Mouse (Mus musculus): ENCODE measurements at regions not wholly inside any gene's neighbourhood (a gene's known extent, or its start where the extent isn't known, plus 50 kb on each side); places are given as distances from the start of the nearest gene placed in this dataset.

DNA sequence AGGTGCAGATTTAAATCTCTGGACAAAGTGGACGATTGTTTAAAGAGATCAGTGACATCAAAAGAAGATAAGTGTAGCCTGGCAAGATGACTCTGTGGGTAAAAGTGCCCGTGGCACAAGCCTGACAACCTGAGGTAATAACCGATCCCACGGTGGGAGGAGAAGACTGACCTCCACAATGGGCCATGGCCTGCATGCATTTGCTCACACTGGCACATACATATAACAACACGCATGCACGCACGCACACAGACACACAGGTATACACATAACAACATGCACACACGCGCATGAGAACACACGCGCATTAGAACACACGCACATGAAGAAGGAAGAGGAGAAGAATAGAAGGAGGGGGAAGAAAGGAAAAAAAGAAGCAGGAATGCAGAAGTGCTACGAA lies 52.2 kb upstream of the Bdh1 start:
- TF ChIP-seq CTCF (IDR thresholded peaks at IDR 0.05; ENCODE audit: extremely low read depth, insufficient read depth, low read length) (no peak), POLR2A (IDR thresholded peaks at IDR 0.05; ENCODE audit: extremely low read depth, insufficient read depth, low read length) (no peak)

All from cortical plate, adult 2 months (tissue).